9 mouse cellular contexts compared by ENCODE assay signal in the genomic region with DNA sequence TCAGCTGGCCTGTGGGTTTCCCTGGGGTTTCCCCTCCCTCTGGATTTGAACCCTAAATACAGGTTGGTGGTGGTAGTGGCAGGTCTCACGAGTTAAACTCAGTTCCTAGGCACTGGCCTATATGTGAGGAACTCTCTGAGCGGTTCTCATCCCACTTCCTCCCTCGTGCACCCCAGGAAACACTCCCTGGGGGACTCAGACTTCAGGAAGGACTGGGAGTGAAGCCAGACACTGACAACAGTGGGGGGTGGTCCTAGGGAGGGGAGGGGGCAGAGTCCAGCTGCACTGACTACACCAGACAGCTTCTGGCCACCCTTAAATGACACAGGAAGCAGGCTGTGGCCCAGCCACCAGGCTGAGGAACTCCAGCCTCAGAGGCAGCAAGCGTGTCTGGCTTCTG. TPM values are rescaled to one million over a fixed set of nuclear protein-coding genes. Genes with fewer than 3 reads are reported as not detected.
DNase-seq lines count a peak whose midpoint lies in the region; ATAC-seq and TF ChIP-seq lines count a peak whose summit lies in the region.
"Had no signal": no experiment of that assay in that cellular context is flagged by ENCODE, and none has a peak within 500 bp of the region (broad histone marks: within the 10 kb centered on the region; RNA-seq: fewer than 3 reads in every experiment).

No protein-coding gene starts in this region.

- no peak overlapping the region for H3K9ac ChIP-seq in lung, postnatal 0 days (replicated peaks; ENCODE audit: low read depth)
- H3K9ac ChIP-seq in stomach, embryonic 16.5 days (ENCODE audit: low read length), result peak overlapping the region; percentile 10; the same call in 1 of the 2 replicates

- H3K4me2 ChIP-seq in lung, postnatal 0 days (replicated peaks; ENCODE audit: low read depth, low read length), result no peak overlapping the region
- H3K4me2 ChIP-seq in stomach, embryonic 16.5 days (ENCODE audit: low read depth, low read length), result no peak overlapping the region

- H3K36me3 ChIP-seq in lung, postnatal 0 days (ENCODE audit: insufficient read depth, low read length), result no peaks in the 10 kb centered on the region
- H3K36me3 ChIP-seq in limb, embryonic 10.5 days, result peaks cover 17% of the 10 kb centered on the region; the same call in 1 of the 2 replicates
- no peaks in the 10 kb centered on the region for H3K36me3 ChIP-seq in stomach, embryonic 16.5 days (ENCODE audit: control insufficient read depth, insufficient read depth, low read length)

- peaks cover 20% of the 10 kb centered on the region for H3K4me1 ChIP-seq in lung, postnatal 0 days (ENCODE audit: insufficient read depth, low read depth, low read length)
- peaks cover 51% of the 10 kb centered on the region for H3K4me1 ChIP-seq in limb, embryonic 10.5 days
- H3K4me1 ChIP-seq in stomach, embryonic 16.5 days (ENCODE audit: control insufficient read depth, insufficient read depth, low read length), result peaks cover 33% of the 10 kb centered on the region

- WGBS in lung, postnatal 0 days, result 28% methylated on average over 4 of the region's 4 CpGs
- WGBS in limb, embryonic 10.5 days, result 43% methylated on average over 4 of the region's 4 CpGs
- WGBS in stomach, embryonic 16.5 days, result 39% methylated on average over 4 of the region's 4 CpGs

- ATAC-seq in lung, postnatal 0 days, result peak; percentile 27
- 0 out of 2 replicates have a peak, but pooled peaks have one; percentile 3 for ATAC-seq in stomach, embryonic 16.5 days (ENCODE audit: insufficient read depth, low FRiP score)

- H3K27me3 ChIP-seq in lung, postnatal 0 days (replicated peaks; ENCODE audit: insufficient read depth, low read length), result no peaks in the 10 kb centered on the region
- H3K27me3 ChIP-seq in limb, embryonic 10.5 days (ENCODE audit: low read depth, poor library complexity, severe bottlenecking), result no peaks in the 10 kb centered on the region
- H3K27me3 ChIP-seq in stomach, embryonic 16.5 days (ENCODE audit: control insufficient read depth, insufficient read depth, low read length), result no peaks in the 10 kb centered on the region

- TF ChIP-seq CTCF in lung, postnatal 0 days (IDR thresholded peaks at IDR 0.05), result no peak

- no peak for TF ChIP-seq EP300 in lung, postnatal 0 days (IDR thresholded peaks at IDR 0.05)

- H3K9me3 ChIP-seq in lung, postnatal 0 days (ENCODE audit: low read length), result no peaks in the 10 kb centered on the region
- no peaks in the 10 kb centered on the region for H3K9me3 ChIP-seq in limb, embryonic 10.5 days (replicated peaks)
- no peaks in the 10 kb centered on the region for H3K9me3 ChIP-seq in stomach, embryonic 16.5 days (replicated peaks; ENCODE audit: control insufficient read depth, low read length)

- intact Hi-C loops in heart, postnatal 10 days (cut with DNase I), result loop anchor here (5.0 kb wide), 1 partner anchor 54 kb away; no protein-coding TSS in a partner anchor

- peak; percentile 52 for DNase-seq in lung, postnatal 0 days (ENCODE audit: low spot score)
- no peak for DNase-seq in lung, postnatal 25 days (ENCODE audit: low spot score)
- peak; percentile 63 to 72 for DNase-seq in heart, postnatal 10 days
- no peak for DNase-seq in limb, embryonic 10.5 days (ENCODE audit: low spot score)
- no peak for DNase-seq in left cerebral cortex, adult 9 months (ENCODE audit: low spot score in 2 of 2)
- DNase-seq in layer of hippocampus, postnatal 14 days (ENCODE audit: low spot score in 2 of 2), result no peak
- DNase-seq in layer of hippocampus, adult 8-10 months (ENCODE audit: low spot score in 2 of 2), result no peak
- DNase-seq: cerebellum, adult 11 months had no signal

- H3K4me3 ChIP-seq in lung, postnatal 0 days (ENCODE audit: low read depth, low read length), result no peak overlapping the region
- H3K4me3 ChIP-seq in limb, embryonic 10.5 days, result no peak overlapping the region
- no peak overlapping the region for H3K4me3 ChIP-seq in stomach, embryonic 16.5 days (replicated peaks; ENCODE audit: low read length)

- 0 out of 2 replicates have a peak overlapping the region, but pooled peaks have one; percentile 76 for H3K27ac ChIP-seq in lung, postnatal 0 days (ENCODE audit: low read length)
- H3K27ac ChIP-seq in limb, embryonic 10.5 days, result peak overlapping the region; percentile 91
- H3K27ac ChIP-seq in stomach, embryonic 16.5 days (ENCODE audit: low read length), result peak overlapping the region; percentile 92

RNA-seq across cellular contexts. Expression of gene Arhgef10l, which starts 43.0 kb away (rescaled TPM):
- 9.3 and 9.5 TPM in 2 replicates for polyA plus RNA-seq in lung, postnatal 0 days (2015; fragmentation: Nextera tagmentation; extraction: Ambion mirVana)
- 10 to 100 TPM; 55.4 to 68.4 TPM for total RNA-seq in heart, postnatal 10 days (2021)
- 13.2 and 17.1 TPM in 2 replicates for polyA plus RNA-seq in limb, embryonic 10.5 days (2016; fragmentation: Nextera tagmentation; extraction: Ambion mirVana)
- polyA plus RNA-seq in stomach, embryonic 16.5 days (2015; fragmentation: Nextera tagmentation; extraction: Ambion mirVana), result 18.4 and 21.7 TPM in 2 replicates
- 10 to 100 TPM; 48.8 to 50.8 TPM for total RNA-seq in layer of hippocampus, postnatal 14 days (2021)
- total RNA-seq in layer of hippocampus, adult 8-10 months (2022), result 10 to 100 TPM; 44.6 to 55.8 (median 46.7) TPM

Comparison
In these comparisons a context has a peak if more than half of its experiments do, and no peak if none do; other contexts are left out.
1. DNase-seq: peak in lung, postnatal 0 days (single experiment) and heart, postnatal 10 days (2 of 2); none in lung, postnatal 25 days (single experiment), limb, embryonic 10.5 days (single experiment), left cerebral cortex, adult 9 months (0 of 2), layer of hippocampus, postnatal 14 days (0 of 2) and layer of hippocampus, adult 8-10 months (0 of 2).
2. Peak in every context shown above with its lines, with median percentiles within 50 percentile points of each other: H3K27ac ChIP-seq.